9 mouse cellular contexts compared by ENCODE assay signal in genomic region chr7:30363344-30363738, GRCm38 (mm10). TPM values are rescaled to one million over a fixed set of nuclear protein-coding genes. Genes with fewer than 3 reads are reported as not detected.
DNase-seq lines count a peak whose midpoint lies in the region; ATAC-seq lines count a peak whose summit lies in the region.
"Had no signal": no experiment of that assay in that cellular context is flagged by ENCODE, and none has a peak within 500 bp of the region (broad histone marks: within the 10 kb centered on the region; RNA-seq: fewer than 3 reads in every experiment).

No protein-coding gene starts in this region.

- peak overlapping the region; percentile 70 for H3K4me3 ChIP-seq in heart, embryonic 13.5 days
- H3K4me3 ChIP-seq in embryonic facial prominence, embryonic 12.5 days: peak overlapping the region; percentile 71
- peak overlapping the region; percentile 71 for H3K4me3 ChIP-seq in hindbrain, embryonic 15.5 days
- H3K4me3 ChIP-seq in midbrain, embryonic 14.5 days (replicated peaks; ENCODE audit: low read depth, low read length): peak overlapping the region; percentile 88

- H3K4me2 ChIP-seq in heart, embryonic 13.5 days: peak overlapping the region; percentile 81
- H3K4me2 ChIP-seq in embryonic facial prominence, embryonic 12.5 days (replicated peaks): peak overlapping the region; percentile 77
- peak overlapping the region; percentile 83 for H3K4me2 ChIP-seq in hindbrain, embryonic 15.5 days
- peak overlapping the region; percentile 86 for H3K4me2 ChIP-seq in midbrain, embryonic 14.5 days (ENCODE audit: low read length)

- H3K4me1 ChIP-seq in heart, embryonic 13.5 days: peaks cover 23% of the 10 kb centered on the region
- peaks cover 31% of the 10 kb centered on the region for H3K4me1 ChIP-seq in embryonic facial prominence, embryonic 12.5 days
- peaks cover 53% of the 10 kb centered on the region for H3K4me1 ChIP-seq in hindbrain, embryonic 15.5 days (replicated peaks)
- peaks cover 33% of the 10 kb centered on the region for H3K4me1 ChIP-seq in midbrain, embryonic 14.5 days (ENCODE audit: control insufficient read depth, insufficient read depth, low read length)

- 60% methylated on average over 6 of the region's 6 CpGs for WGBS in heart, embryonic 13.5 days
- 62% methylated on average over 6 of the region's 6 CpGs for WGBS in embryonic facial prominence, embryonic 12.5 days
- WGBS in hindbrain, embryonic 15.5 days: 65% methylated on average over 6 of the region's 6 CpGs
- WGBS in midbrain, embryonic 14.5 days: 65% methylated on average over 6 of the region's 6 CpGs

- no peak overlapping the region for H3K27ac ChIP-seq in heart, embryonic 13.5 days (replicated peaks)
- H3K27ac ChIP-seq in embryonic facial prominence, embryonic 12.5 days: no peak overlapping the region
- peak overlapping the region; percentile 63; the same call in 1 of the 2 replicates for H3K27ac ChIP-seq in hindbrain, embryonic 15.5 days (replicated peaks)
- peak overlapping the region; percentile 46; the same call in 1 of the 2 replicates for H3K27ac ChIP-seq in midbrain, embryonic 14.5 days (replicated peaks; ENCODE audit: low read depth, low read length)

- H3K27me3 ChIP-seq in heart, embryonic 13.5 days (replicated peaks): peaks cover 71% of the 10 kb centered on the region
- peaks cover 11% of the 10 kb centered on the region for H3K27me3 ChIP-seq in embryonic facial prominence, embryonic 12.5 days
- 0 out of 2 replicates have a peak, but pooled peaks cover 4% of the 10 kb centered on the region for H3K27me3 ChIP-seq in hindbrain, embryonic 15.5 days
- peaks cover 5% of the 10 kb centered on the region; the same call in 1 of the 2 replicates for H3K27me3 ChIP-seq in midbrain, embryonic 14.5 days (ENCODE audit: control insufficient read depth, insufficient read depth, low read length)

- DNase-seq in heart, adult 8-10 months (ENCODE audit: low spot score): no peak
- no peak for DNase-seq in midbrain, embryonic 14.5 days
- DNase-seq in thymus, postnatal 36 days: no peak
- no peak for DNase-seq in urinary bladder, adult 2 months (ENCODE audit: low spot score)

- H3K9ac ChIP-seq in heart, embryonic 13.5 days: peak overlapping the region; percentile 88
- H3K9ac ChIP-seq in embryonic facial prominence, embryonic 12.5 days: peak overlapping the region; percentile 80; the same call in 1 of the 2 replicates
- H3K9ac ChIP-seq in hindbrain, embryonic 15.5 days: peak overlapping the region; percentile 89
- peak overlapping the region; percentile 99 for H3K9ac ChIP-seq in midbrain, embryonic 14.5 days (replicated peaks; ENCODE audit: low read length)

- H3K9me3 ChIP-seq in heart, embryonic 13.5 days: no peaks in the 10 kb centered on the region
- H3K9me3 ChIP-seq in embryonic facial prominence, embryonic 12.5 days: no peaks in the 10 kb centered on the region
- no peaks in the 10 kb centered on the region for H3K9me3 ChIP-seq in hindbrain, embryonic 15.5 days
- H3K9me3 ChIP-seq in midbrain, embryonic 14.5 days (ENCODE audit: control insufficient read depth, low read length): no peaks in the 10 kb centered on the region

- no peak for ATAC-seq in heart, embryonic 13.5 days (ENCODE audit: extremely low read depth, insufficient number of reproducible peaks, low FRiP score, low TSS enrichment)
- no peak for ATAC-seq in embryonic facial prominence, embryonic 12.5 days (ENCODE audit: insufficient number of reproducible peaks, insufficient read depth, low FRiP score, low TSS enrichment)
- ATAC-seq in hindbrain, embryonic 15.5 days (ENCODE audit: low FRiP score, low read depth): peak; percentile 44
- ATAC-seq in midbrain, embryonic 14.5 days (ENCODE audit: low FRiP score, low TSS enrichment): peak; percentile 14; the same call in 1 of the 2 replicates
- no peak for ATAC-seq in erythroid progenitor cell, adult 5-6 weeks (replicated peaks; ENCODE audit: low FRiP score, poor library complexity, severe bottlenecking)

- peaks cover 12% of the 10 kb centered on the region; the same call in 1 of the 2 replicates for H3K36me3 ChIP-seq in heart, embryonic 13.5 days
- peaks cover 15% of the 10 kb centered on the region for H3K36me3 ChIP-seq in embryonic facial prominence, embryonic 12.5 days
- peaks cover 2% of the 10 kb centered on the region for H3K36me3 ChIP-seq in hindbrain, embryonic 15.5 days
- peaks cover 17% of the 10 kb centered on the region for H3K36me3 ChIP-seq in midbrain, embryonic 14.5 days (ENCODE audit: control insufficient read depth, insufficient read depth, low read length)

RNA-seq across cellular contexts. Expression of gene Lrfn3, which starts 0.8 kb away (rescaled TPM):
- polyA plus RNA-seq in heart, embryonic 13.5 days (2015; fragmentation: Nextera tagmentation; extraction: Ambion mirVana): 1.9 TPM in 2 replicates
- total RNA-seq in heart, adult 8-10 months (2022): 1 to 10 TPM; 1.3 to 2.4 (median 1.6) TPM
- polyA plus RNA-seq in embryonic facial prominence, embryonic 12.5 days (2016; fragmentation: Nextera tagmentation; extraction: Ambion mirVana): 8.3 and 8.6 TPM in 2 replicates
- polyA plus RNA-seq in hindbrain, embryonic 15.5 days (2015; fragmentation: Nextera tagmentation; extraction: Ambion mirVana): 14.3 and 15.7 TPM in 2 replicates
- 13.9 and 16.3 TPM in 2 replicates for polyA plus RNA-seq in midbrain, embryonic 14.5 days (2014; fragmentation: Nextera tagmentation; extraction: Ambion mirVana)
- not detected in 2 replicates for total RNA-seq in erythroid progenitor cell, adult 5-6 weeks (2015; ENCODE audit: low replicate concordance)
- total RNA-seq in erythroid progenitor cell, adult 5-6 weeks (2017; ENCODE audit: low replicate concordance): not detected in 2 replicates
- polyA plus RNA-seq in urinary bladder, adult 2 months (2012; rRNA removed): 7.9 and 11.9 TPM in 2 replicates

RNA-seq across cellular contexts. Expression of gene Sdhaf1, which starts 39.6 kb away (rescaled TPM):
- 14.6 and 15.1 TPM in 2 replicates for polyA plus RNA-seq in heart, embryonic 13.5 days (2015; fragmentation: Nextera tagmentation; extraction: Ambion mirVana)
- total RNA-seq in heart, adult 8-10 months (2022): 10 to 100 TPM; 14.0 to 16.2 (median 15.1) TPM
- 21.8 and 23.4 TPM in 2 replicates for polyA plus RNA-seq in embryonic facial prominence, embryonic 12.5 days (2016; fragmentation: Nextera tagmentation; extraction: Ambion mirVana)
- 16.2 and 17.3 TPM in 2 replicates for polyA plus RNA-seq in hindbrain, embryonic 15.5 days (2015; fragmentation: Nextera tagmentation; extraction: Ambion mirVana)
- 19.8 and 20.4 TPM in 2 replicates for polyA plus RNA-seq in midbrain, embryonic 14.5 days (2014; fragmentation: Nextera tagmentation; extraction: Ambion mirVana)
- 2.5 TPM in 1 of 2 replicates, not detected in the other for total RNA-seq in erythroid progenitor cell, adult 5-6 weeks (2015; ENCODE audit: low replicate concordance)
- total RNA-seq in erythroid progenitor cell, adult 5-6 weeks (2017; ENCODE audit: low replicate concordance): 0.45 and 0.64 TPM in 2 replicates
- 12.8 and 15.4 TPM in 2 replicates for polyA plus RNA-seq in urinary bladder, adult 2 months (2012; rRNA removed)

RNA-seq across cellular contexts. Expression of gene E130208F15Rik, which starts 41.8 kb away (rescaled TPM):
- 2.5 and 3.3 TPM in 2 replicates for polyA plus RNA-seq in heart, embryonic 13.5 days (2015; fragmentation: Nextera tagmentation; extraction: Ambion mirVana)
- 1 to 10 TPM in 1 of 4 experiments, under 1 TPM in 3; 0.62 to 1.2 (median 0.79) TPM for total RNA-seq in heart, adult 8-10 months (2022)
- polyA plus RNA-seq in embryonic facial prominence, embryonic 12.5 days (2016; fragmentation: Nextera tagmentation; extraction: Ambion mirVana): 0.87 and 2.9 TPM in 2 replicates
- 0.98 TPM in 1 of 2 replicates, not detected in the other for polyA plus RNA-seq in hindbrain, embryonic 15.5 days (2015; fragmentation: Nextera tagmentation; extraction: Ambion mirVana)
- not detected in 2 replicates for polyA plus RNA-seq in midbrain, embryonic 14.5 days (2014; fragmentation: Nextera tagmentation; extraction: Ambion mirVana)
- total RNA-seq in erythroid progenitor cell, adult 5-6 weeks (2015; ENCODE audit: low replicate concordance): not detected in 2 replicates
- 0.39 TPM in 1 of 2 replicates, not detected in the other for total RNA-seq in erythroid progenitor cell, adult 5-6 weeks (2017; ENCODE audit: low replicate concordance)
- 0.57 and 0.72 TPM in 2 replicates for polyA plus RNA-seq in urinary bladder, adult 2 months (2012; rRNA removed)

RNA-seq across cellular contexts. Expression of gene Syne4, which starts 48.7 kb away (rescaled TPM):
- polyA plus RNA-seq in heart, embryonic 13.5 days (2015; fragmentation: Nextera tagmentation; extraction: Ambion mirVana): 18.3 and 20.2 TPM in 2 replicates
- 1 to 10 TPM in 1 of 4 experiments, under 1 TPM in 3; 0.46 to 1.9 (median 0.76) TPM for total RNA-seq in heart, adult 8-10 months (2022)
- polyA plus RNA-seq in embryonic facial prominence, embryonic 12.5 days (2016; fragmentation: Nextera tagmentation; extraction: Ambion mirVana): 94.9 and 101 TPM in 2 replicates
- 17.1 and 19.1 TPM in 2 replicates for polyA plus RNA-seq in hindbrain, embryonic 15.5 days (2015; fragmentation: Nextera tagmentation; extraction: Ambion mirVana)
- 9.3 and 10.2 TPM in 2 replicates for polyA plus RNA-seq in midbrain, embryonic 14.5 days (2014; fragmentation: Nextera tagmentation; extraction: Ambion mirVana)
- not detected in 2 replicates for total RNA-seq in erythroid progenitor cell, adult 5-6 weeks (2015; ENCODE audit: low replicate concordance)
- not detected in 2 replicates for total RNA-seq in erythroid progenitor cell, adult 5-6 weeks (2017; ENCODE audit: low replicate concordance)
- polyA plus RNA-seq in urinary bladder, adult 2 months (2012; rRNA removed): 5.4 and 9.1 TPM in 2 replicates

RNA-seq across cellular contexts. Expression of gene Tyrobp, which starts 50.2 kb away (rescaled TPM):
- 27.8 and 28.7 TPM in 2 replicates for polyA plus RNA-seq in heart, embryonic 13.5 days (2015; fragmentation: Nextera tagmentation; extraction: Ambion mirVana)
- total RNA-seq in heart, adult 8-10 months (2022): 10 to 100 TPM; 13.5 to 26.2 (median 16.5) TPM
- 16.7 and 18.7 TPM in 2 replicates for polyA plus RNA-seq in embryonic facial prominence, embryonic 12.5 days (2016; fragmentation: Nextera tagmentation; extraction: Ambion mirVana)
- 28.9 and 39.1 TPM in 2 replicates for polyA plus RNA-seq in hindbrain, embryonic 15.5 days (2015; fragmentation: Nextera tagmentation; extraction: Ambion mirVana)
- 11.4 and 29.7 TPM in 2 replicates for polyA plus RNA-seq in midbrain, embryonic 14.5 days (2014; fragmentation: Nextera tagmentation; extraction: Ambion mirVana)
- 243 and 282 TPM in 2 replicates for total RNA-seq in erythroid progenitor cell, adult 5-6 weeks (2015; ENCODE audit: low replicate concordance)
- total RNA-seq in erythroid progenitor cell, adult 5-6 weeks (2017; ENCODE audit: low replicate concordance): 60.1 and 77.1 TPM in 2 replicates
- polyA plus RNA-seq in urinary bladder, adult 2 months (2012; rRNA removed): 85.1 and 117 TPM in 2 replicates
- total RNA-seq: ES-E14 had no signal

Comparison
In these comparisons a context has a peak if more than half of its experiments do, and no peak if none do; other contexts are left out.
1. ATAC-seq: peak in hindbrain, embryonic 15.5 days (single experiment) and midbrain, embryonic 14.5 days (single experiment); none in heart, embryonic 13.5 days (single experiment), embryonic facial prominence, embryonic 12.5 days (single experiment) and erythroid progenitor cell, adult 5-6 weeks (single experiment).
2. H3K27ac ChIP-seq: peak in hindbrain, embryonic 15.5 days (single experiment) and midbrain, embryonic 14.5 days (single experiment); none in heart, embryonic 13.5 days (single experiment) and embryonic facial prominence, embryonic 12.5 days (single experiment).
3. Peak in every context shown above with its lines, with median percentiles within 50 percentile points of each other: H3K4me2 ChIP-seq, H3K4me3 ChIP-seq and H3K9ac ChIP-seq.